Mouse (Mus musculus): ENCODE results near the gene Ssc5d. TPM values are rescaled to one million over a fixed set of nuclear protein-coding genes. Genes with fewer than 3 reads are reported as not detected.

Ssc5d gene
- total and polyA plus RNA-seq, 3 experiments = 1.7 to 6.4 (median 2.9) TPM

GRCm38 (mm10) chr7:4957361-4957760, 31.8 kb downstream of the Ssc5d start:
- no peaks in the 10 kb centered on the region for H3K27me3 ChIP-seq (ENCODE audit: control insufficient read depth, insufficient read depth, low read length)

DNA sequence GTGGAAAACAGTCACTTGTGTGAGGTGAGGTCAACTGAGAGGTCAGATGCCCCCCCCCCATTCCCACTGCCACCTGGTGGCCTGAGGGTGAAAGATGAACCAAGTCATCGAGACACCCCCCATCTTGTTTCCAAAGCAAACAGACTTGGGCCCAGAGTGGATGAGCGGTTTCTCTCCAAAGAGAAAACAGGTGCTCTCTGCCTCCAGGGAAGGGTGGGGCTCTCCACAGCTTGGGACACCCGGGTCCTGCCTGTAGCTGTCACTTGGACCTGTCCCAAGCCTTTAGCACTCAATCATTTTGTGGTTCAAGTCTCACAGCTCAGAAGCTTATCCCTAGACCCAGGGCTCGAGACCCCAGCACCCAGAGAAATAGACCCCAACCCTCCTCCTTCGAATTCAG, 37.9 kb downstream of the Ssc5d start:
- intact Hi-C loops (cut with DNase I) = no loop called here
- H3K4me3 ChIP-seq = no peak overlapping the region
- peak; percentile 19 for TF ChIP-seq CTCF (IDR thresholded peaks at IDR 0.05)
- no peak for TF ChIP-seq POLR2A (IDR thresholded peaks at IDR 0.05; ENCODE audit: insufficient read depth, low read depth, low read length)
- no peaks in the 10 kb centered on the region for H3K36me3 ChIP-seq (ENCODE audit: control insufficient read depth, insufficient read depth, low read length)
- 68% methylated on average over 5 of the region's 5 CpGs for WGBS
- no peaks in the 10 kb centered on the region for H3K27me3 ChIP-seq (ENCODE audit: control insufficient read depth, insufficient read depth, low read length)
- H3K9ac ChIP-seq (ENCODE audit: low read depth, low read length) = no peak overlapping the region
- no peak overlapping the region; the same call in 1 of the 2 replicates for H3K27ac ChIP-seq
- no peaks in the 10 kb centered on the region for H3K79me2 ChIP-seq (replicated peaks; ENCODE audit: control insufficient read depth, insufficient read depth, low read length)
- DNase-seq = no peak
- H3K4me1 ChIP-seq (ENCODE audit: control insufficient read depth, insufficient read depth, low read length) = no peaks in the 10 kb centered on the region

More at GRCm38 (mm10) chr7:4957361-4957760, 31.8 kb downstream of the Ssc5d start:
- H3K27ac ChIP-seq = no peak overlapping the region
- H3K9ac ChIP-seq (ENCODE audit: low read depth, low read length) = no peak overlapping the region
- H3K36me3 ChIP-seq (ENCODE audit: control insufficient read depth, insufficient read depth, low read length) = no peaks in the 10 kb centered on the region
- no peak overlapping the region for H3K4me3 ChIP-seq
- TF ChIP-seq EP300 (IDR thresholded peaks at IDR 0.05; ENCODE audit: insufficient read depth, low read depth, low read length) = no peak
- no peak for TF ChIP-seq POLR2A (IDR thresholded peaks at IDR 0.05; ENCODE audit: insufficient read depth, low read depth, low read length)
- no peak for TF ChIP-seq CTCF (IDR thresholded peaks at IDR 0.05)
- no peaks in the 10 kb centered on the region for H3K79me2 ChIP-seq (replicated peaks; ENCODE audit: control insufficient read depth, insufficient read depth, low read length)
- WGBS = 65% methylated on average over 10 of the region's 10 CpGs
- intact Hi-C loops (cut with DNase I) = no loop called here
- DNase-seq = no peak
- peaks cover 2% of the 10 kb centered on the region; the same call in 1 of the 2 replicates for H3K4me1 ChIP-seq (ENCODE audit: control insufficient read depth, insufficient read depth, low read length)

- no peaks in the 10 kb centered on the region for H3K36me3 ChIP-seq (ENCODE audit: control insufficient read depth, insufficient read depth, low read length)
- 2% methylated on average over 10 of the region's 10 CpGs for WGBS
- no peaks in the 10 kb centered on the region for H3K79me2 ChIP-seq (replicated peaks; ENCODE audit: control insufficient read depth, insufficient read depth, low read length)
- H3K4me1 ChIP-seq (ENCODE audit: control insufficient read depth, insufficient read depth, low read length) = no peaks in the 10 kb centered on the region
- peak within 1 kb of the TSS; percentile 30; the same call in 1 of the 2 replicates for H3K4me3 ChIP-seq
- H3K9ac ChIP-seq (ENCODE audit: low read depth, low read length) = no peak within 1 kb of the TSS; the same call in 1 of the 2 replicates
- no peaks in the 10 kb centered on the region for H3K27me3 ChIP-seq (ENCODE audit: control insufficient read depth, insufficient read depth, low read length)
- intact Hi-C loops (cut with DNase I) = loop anchor here (1.0 kb wide), 1 partner anchor 21 kb away; no protein-coding TSS in a partner anchor
- peak; percentile 82 to 87 for DNase-seq
- TF ChIP-seq CTCF (IDR thresholded peaks at IDR 0.05) (peak; percentile 91), POLR2A (IDR thresholded peaks at IDR 0.05; ENCODE audit: insufficient read depth, low read depth, low read length) (no peak; the same call in 1 of the 2 replicates), EP300 (IDR thresholded peaks at IDR 0.05; ENCODE audit: insufficient read depth, low read depth, low read length) (peak; percentile 79; the same call in 1 of the 2 replicates)
- H3K27ac ChIP-seq = peak within 1 kb of the TSS; percentile 61; the same call in 1 of the 2 replicates
Observed at GRCm38 (mm10) chr7:4964272-4964671, 38.7 kb downstream of the Ssc5d start, which contains the start of gene Sbk2. TSS of gene Sbk2 (minus strand) at chr7:4964406.

GRCm38 (mm10) chr7:4964988-4965387, 39.4 kb downstream of the Ssc5d start:
- H3K9ac ChIP-seq (ENCODE audit: low read depth, low read length) = no peak overlapping the region
- intact Hi-C loops (cut with DNase I) = loop anchor here (1.0 kb wide), 1 partner anchor 22 kb away; no protein-coding TSS in a partner anchor
- no peaks in the 10 kb centered on the region for H3K36me3 ChIP-seq (ENCODE audit: control insufficient read depth, insufficient read depth, low read length)
- no peaks in the 10 kb centered on the region for H3K27me3 ChIP-seq (ENCODE audit: control insufficient read depth, insufficient read depth, low read length)
- H3K27ac ChIP-seq = no peak overlapping the region
- WGBS = 69% methylated on average over 5 of the region's 5 CpGs
- TF ChIP-seq EP300 (IDR thresholded peaks at IDR 0.05; ENCODE audit: insufficient read depth, low read depth, low read length) (no peak), POLR2A (IDR thresholded peaks at IDR 0.05; ENCODE audit: insufficient read depth, low read depth, low read length) (no peak), CTCF (IDR thresholded peaks at IDR 0.05) (no peak)
- DNase-seq = no peak
- no peaks in the 10 kb centered on the region for H3K4me1 ChIP-seq (ENCODE audit: control insufficient read depth, insufficient read depth, low read length)
- H3K79me2 ChIP-seq (replicated peaks; ENCODE audit: control insufficient read depth, insufficient read depth, low read length) = no peaks in the 10 kb centered on the region
- H3K4me3 ChIP-seq = no peak overlapping the region

DNA sequence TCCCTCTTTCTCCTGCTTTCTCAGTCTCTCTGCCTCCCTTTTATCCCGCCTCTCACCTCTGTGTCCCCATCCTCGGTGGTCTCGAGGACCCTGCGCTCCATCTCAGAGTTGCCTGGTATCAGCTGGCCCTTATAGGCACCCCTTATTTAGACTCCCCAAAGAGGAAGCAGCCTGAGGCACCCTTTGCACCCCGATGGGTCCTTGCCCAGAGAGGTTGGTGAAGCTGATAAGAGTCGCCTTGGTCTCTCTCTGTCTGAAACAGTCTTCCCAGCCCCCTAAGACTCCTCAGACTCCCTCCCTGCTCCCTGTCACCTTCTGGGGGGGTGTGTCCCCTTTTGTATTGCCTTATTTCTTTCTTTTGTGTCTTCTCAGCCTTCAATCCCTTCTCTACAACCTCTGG, 45.5 kb downstream of the Ssc5d start, which contains the start of gene Sbk3:
TSS of gene Sbk3 (minus strand) at position 101 of the 400 bp plus-strand sequence.
- Histone ChIP-seq H3K79me2 (replicated peaks; ENCODE audit: control insufficient read depth, insufficient read depth, low read length) (no peaks in the 10 kb centered on the region), H3K9ac (ENCODE audit: low read depth, low read length) (peak within 1 kb of the TSS; percentile 12; the same call in 1 of the 2 replicates), H3K36me3 (ENCODE audit: control insufficient read depth, insufficient read depth, low read length) (no peaks in the 10 kb centered on the region), H3K4me3 (no peak within 1 kb of the TSS), H3K27me3 (ENCODE audit: control insufficient read depth, insufficient read depth, low read length) (no peaks in the 10 kb centered on the region), H3K4me1 (ENCODE audit: control insufficient read depth, insufficient read depth, low read length) (peaks cover 6% of the 10 kb centered on the region), H3K27ac (peak within 1 kb of the TSS; percentile 84)
- TF ChIP-seq CTCF (IDR thresholded peaks at IDR 0.05) (no peak), EP300 (IDR thresholded peaks at IDR 0.05; ENCODE audit: insufficient read depth, low read depth, low read length) (no peak), POLR2A (IDR thresholded peaks at IDR 0.05; ENCODE audit: insufficient read depth, low read depth, low read length) (no peak)
- intact Hi-C loops (cut with DNase I) = no loop called here
- WGBS = 57% methylated on average over 6 of the region's 6 CpGs
- no peak for DNase-seq

GRCm38 (mm10) chr7:4971710-4972109, 46.1 kb downstream of the Ssc5d start:
- 10% methylated on average over 7 of the region's 7 CpGs for WGBS
- H3K79me2 ChIP-seq (replicated peaks; ENCODE audit: control insufficient read depth, insufficient read depth, low read length) = no peaks in the 10 kb centered on the region
- peaks cover 6% of the 10 kb centered on the region for H3K4me1 ChIP-seq (ENCODE audit: control insufficient read depth, insufficient read depth, low read length)
- no peaks in the 10 kb centered on the region for H3K27me3 ChIP-seq (ENCODE audit: control insufficient read depth, insufficient read depth, low read length)
- no peaks in the 10 kb centered on the region for H3K36me3 ChIP-seq (ENCODE audit: control insufficient read depth, insufficient read depth, low read length)
- intact Hi-C loops (cut with DNase I) = no loop called here
- H3K9ac ChIP-seq (ENCODE audit: low read depth, low read length) = no peak overlapping the region
- no peak overlapping the region for H3K4me3 ChIP-seq
- DNase-seq = peak in 1 of 2 experiments; percentile 60
- no peak for TF ChIP-seq CTCF (IDR thresholded peaks at IDR 0.05)
- TF ChIP-seq EP300 (IDR thresholded peaks at IDR 0.05; ENCODE audit: insufficient read depth, low read depth, low read length) = peak; percentile 71; the same call in 1 of the 2 replicates
- peak; percentile 10; the same call in 1 of the 2 replicates for TF ChIP-seq POLR2A (IDR thresholded peaks at IDR 0.05; ENCODE audit: insufficient read depth, low read depth, low read length)
- H3K27ac ChIP-seq = peak overlapping the region; percentile 84

Measured in heart, adult 2 months (tissue).